Mouse (Mus musculus): ENCODE measurements around the gene Cyp3a13.
"Not testable (repeated sequence)": the region's sequence is repeated elsewhere in the genome, so short reads cannot be mapped to it uniquely, and the experiment has no call there.

The Cyp3a13 gene

DNA sequence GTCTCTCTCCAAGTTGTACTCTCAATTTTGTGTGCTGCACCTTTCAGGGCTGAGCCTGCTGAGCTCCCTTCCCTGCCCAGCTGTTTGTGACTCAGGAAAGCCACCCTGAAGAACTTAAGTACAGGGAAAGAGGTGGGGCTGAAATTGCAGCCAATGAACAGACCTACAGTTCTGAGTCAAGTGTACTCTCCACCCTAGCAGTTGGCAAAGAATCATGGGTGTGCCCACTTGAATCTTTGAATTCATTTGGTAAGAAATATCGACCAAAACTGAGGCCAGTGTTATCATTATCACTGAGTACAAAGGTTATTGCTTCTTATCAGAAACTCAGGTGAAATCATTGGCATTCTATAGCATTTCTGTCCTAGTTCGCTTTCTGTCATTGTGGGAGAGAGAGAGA, at the start of gene Cyp3a13:
TSS of gene Cyp3a13 (minus strand) at position 88 of the 400 bp plus-strand sequence.
- no peak for DNase-seq (ENCODE audit: low spot score)

DNA sequence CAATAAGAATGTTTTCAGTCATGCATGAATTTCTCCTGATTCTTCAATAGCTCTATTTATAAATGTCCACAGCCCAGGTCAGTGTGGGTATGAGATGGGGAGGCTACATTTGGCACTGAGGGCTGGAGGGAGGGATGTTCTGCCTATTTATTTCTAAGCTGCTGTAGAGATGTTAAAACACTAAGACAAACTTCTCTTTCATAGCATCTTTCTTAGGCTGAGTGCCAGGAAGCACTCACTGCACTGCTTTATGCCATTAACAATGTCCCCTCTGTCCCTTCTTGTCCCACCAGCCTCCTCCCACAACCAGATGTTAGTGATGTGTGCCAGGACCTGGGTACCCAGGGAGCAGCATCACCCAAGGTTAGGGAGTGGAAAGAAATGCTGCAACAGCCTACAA, 45.1 kb upstream of the Cyp3a13 start:
- DNase-seq (ENCODE audit: low spot score), result no peak

DNA sequence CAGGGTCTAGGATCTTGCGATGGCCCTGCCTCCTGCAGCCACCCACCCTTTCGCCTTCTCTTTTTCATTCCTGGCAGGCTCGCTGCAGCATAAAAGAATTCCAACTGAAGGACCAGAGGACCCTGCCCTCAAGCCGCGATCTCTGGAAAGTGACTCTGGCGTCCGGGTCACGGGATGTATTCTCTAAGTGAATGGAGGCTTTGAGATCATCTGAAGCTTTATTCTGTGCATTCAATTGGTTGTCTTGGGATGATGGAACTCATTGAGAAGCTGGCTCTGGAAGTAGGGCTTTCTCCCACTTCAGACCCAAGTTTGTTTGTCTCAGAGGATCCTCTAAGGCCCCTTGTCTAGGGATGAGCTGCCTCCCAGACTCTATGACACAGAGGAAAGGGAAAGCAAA, 41.5 kb upstream of the Cyp3a13 start, which contains the start of gene Gjc3:
TSS of gene Gjc3 (minus strand) at position 154 of the 400 bp plus-strand sequence.
- DNase-seq (ENCODE audit: low spot score), result no peak

DNA sequence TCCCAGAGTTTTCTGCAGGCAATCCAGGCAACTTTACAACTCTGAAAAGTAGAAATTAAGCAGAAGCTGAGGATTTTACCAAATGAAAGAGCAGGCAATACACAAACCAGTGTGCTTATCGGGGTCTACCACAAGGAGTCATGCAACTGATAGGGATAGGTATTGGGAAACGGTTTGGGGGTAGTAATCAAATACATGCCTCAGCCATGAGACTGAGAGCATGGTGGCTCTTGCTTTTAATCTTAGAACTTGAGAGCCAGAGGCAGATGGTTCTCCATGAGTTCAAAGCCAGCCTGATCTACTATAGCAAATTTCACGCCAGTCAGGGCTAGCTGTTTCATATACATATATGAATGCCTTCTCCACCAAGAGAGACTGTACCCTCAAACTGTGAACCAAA, 35.0 kb upstream of the Cyp3a13 start:
- no peak for DNase-seq (ENCODE audit: low spot score)

DNA sequence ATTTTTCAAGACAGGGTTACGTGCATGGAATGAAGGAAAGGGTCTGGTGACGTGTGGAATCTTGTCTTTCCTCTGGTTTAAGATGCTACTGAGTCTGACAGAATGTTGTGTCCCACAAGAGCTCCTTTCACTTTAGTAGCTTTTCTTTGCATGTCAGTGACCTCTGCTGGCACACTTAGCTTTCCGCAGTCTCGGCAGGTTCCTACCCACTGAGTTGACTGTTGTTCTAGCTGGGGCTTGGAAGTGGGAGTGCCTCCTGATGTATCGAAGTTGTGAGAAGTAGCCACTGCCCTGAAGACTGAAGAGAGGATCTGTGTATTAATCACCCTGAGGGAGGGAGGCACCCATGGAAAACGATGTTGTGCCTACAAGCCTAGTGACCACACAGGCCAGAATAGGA, 29.8 kb upstream of the Cyp3a13 start:
- no peak for DNase-seq (ENCODE audit: low spot score)

DNA sequence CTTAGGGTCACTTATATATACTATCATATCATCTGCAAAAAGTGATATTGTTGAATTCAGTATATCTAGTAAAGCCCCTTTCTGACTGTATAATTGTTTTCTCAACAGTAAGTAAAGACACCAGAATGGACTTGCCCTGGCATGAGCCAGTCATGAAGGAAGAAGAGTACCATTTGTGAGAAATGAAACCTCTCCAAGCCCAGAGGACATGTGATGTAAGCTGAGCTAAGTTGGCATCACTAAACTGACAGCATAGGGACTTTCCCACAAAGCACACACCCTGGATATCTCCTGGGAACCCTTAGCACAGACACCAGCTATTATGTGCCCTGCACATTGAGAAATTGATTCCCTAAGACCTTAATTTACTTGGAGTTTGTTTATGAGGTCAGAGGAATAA, 25.9 kb upstream of the Cyp3a13 start:
- no peak for DNase-seq (ENCODE audit: low spot score)

DNA sequence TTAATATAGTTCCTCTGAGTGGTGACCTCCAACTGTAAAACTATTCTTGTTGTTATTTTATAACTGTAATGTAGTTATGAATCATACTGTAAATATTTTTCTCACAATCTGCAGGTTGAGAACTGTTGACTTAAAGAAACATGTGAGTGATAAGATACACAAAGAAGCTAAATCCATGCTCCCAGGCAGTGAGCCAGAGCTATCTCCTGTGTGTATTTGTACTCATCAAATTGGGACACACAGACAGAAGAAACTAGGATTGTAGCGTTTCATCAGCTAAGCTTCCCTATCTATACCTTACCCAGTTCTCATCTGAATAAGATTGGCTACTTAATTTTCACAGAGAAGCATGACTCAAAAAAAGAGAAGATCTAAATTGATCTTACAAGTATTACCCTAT, 21.7 kb upstream of the Cyp3a13 start:
- DNase-seq (ENCODE audit: low spot score), result no peak

DNA sequence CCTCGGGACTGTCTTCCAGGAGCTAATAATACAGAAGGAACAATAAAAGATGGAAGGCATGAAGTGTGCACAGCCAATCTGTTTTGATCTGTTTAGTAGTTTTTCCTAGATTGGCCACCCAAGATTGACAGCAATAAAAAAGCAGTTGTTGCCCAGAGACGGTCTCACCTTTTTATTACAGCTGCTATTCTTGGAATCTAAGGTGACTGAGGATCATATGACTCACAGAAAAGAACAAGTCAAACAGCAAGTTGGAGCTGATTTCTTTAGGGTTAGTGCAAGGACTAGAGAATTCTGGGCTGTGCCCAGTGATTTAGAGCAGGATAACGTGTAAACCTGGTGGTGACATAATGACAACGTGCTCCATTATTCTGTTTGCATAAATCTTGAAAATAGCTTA, 19.5 kb upstream of the Cyp3a13 start:
- DNase-seq (ENCODE audit: low spot score), result no peak

DNA sequence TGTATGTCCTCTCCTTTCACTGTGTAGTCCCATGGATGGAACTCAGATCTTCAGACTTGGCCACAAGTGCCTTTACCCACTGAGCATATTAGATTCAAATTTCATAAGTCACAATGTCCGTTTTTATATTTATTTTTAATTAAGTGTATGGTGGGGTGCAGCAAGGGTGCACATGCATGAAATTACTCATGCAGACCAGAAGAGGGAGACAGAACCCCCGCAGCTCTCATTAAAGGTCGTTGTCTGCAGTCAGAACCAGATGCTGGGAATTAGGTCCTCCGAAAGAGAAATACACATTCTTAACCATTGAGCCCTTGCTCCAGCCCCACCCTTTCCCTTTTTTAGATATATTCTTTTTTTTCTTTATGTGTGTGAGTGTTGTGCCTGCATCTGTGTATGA, 15.8 kb upstream of the Cyp3a13 start:
- DNase-seq (ENCODE audit: low spot score), result no peak

DNA sequence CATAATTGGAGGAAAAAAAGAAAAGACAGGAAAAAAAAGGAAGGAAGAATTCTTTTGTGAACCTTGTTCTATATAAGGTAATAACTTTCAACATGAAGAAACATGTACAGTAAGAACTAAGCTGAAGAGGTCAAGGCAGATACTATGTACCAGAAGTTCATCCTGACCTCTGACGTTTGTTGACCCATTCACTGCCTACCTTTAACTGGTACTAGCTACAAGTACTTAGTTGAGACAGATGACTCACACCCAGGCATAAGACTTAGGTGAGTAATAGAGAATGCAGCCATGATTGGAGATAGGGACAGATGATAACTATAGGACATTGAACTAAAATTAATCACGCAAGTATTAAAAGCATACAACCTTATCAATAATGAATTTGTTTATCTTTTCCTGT, 15.1 kb upstream of the Cyp3a13 start:
- DNase-seq (ENCODE audit: low spot score), result no peak

DNA sequence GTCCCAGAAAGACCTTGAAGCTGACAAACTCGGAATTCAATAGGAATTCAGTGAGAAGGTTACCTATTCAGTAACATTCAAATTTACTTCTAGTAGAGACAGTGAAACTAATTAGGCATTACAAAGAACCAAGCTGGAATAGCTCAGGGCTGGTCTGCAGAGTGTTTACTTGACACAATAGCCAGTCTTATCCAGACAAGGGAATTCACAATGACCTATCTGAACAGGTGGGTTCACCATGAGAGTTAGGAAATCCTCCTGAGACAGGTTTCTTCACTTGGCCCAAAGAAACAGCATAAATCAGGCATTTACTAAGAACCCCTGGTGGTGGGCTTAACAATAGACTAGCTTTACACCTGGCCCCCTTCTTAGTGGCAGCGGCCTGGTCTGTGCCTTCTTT, 12.5 kb upstream of the Cyp3a13 start:
- DNase-seq (ENCODE audit: low spot score), result not testable (repeated sequence)

DNA sequence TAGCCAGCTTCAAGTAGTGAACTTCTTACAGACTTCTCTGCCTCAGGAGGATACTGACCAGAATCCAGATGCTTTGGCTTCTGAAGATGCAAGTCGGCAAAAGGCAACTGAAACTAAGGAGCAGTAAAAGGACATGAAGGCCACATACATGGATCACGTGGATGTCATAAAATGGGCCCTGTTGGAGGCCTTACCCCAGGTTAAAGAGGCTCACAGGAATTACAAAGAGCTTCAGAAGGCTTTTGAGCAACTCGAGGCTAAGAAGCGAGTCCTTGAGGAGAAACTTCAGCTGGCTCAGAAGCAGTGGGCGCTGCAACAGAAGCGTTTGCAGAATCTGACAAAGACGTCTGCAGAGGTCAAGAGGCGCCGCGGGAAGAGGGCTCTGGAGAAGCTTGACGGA, 7.0 kb upstream of the Cyp3a13 start:
- DNase-seq (ENCODE audit: low spot score), result no peak

DNA sequence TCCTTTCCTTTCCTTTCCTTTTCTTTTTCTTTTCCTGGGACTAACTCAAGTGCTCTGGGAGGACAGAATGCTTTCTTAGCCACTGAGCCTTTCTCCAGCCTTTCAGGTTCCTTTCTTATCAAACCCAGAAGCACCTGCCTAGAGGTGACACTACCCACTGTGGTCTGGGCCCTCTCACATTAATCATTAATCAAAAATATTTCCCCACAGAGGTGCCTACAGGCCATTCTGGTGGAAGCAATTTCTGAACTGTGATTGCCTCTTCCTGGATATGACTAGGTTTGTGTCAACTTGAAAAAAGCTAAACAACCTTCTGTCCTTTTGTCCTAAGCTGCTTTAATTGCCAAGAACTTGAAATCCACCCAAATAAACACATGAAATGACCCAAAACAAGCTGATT, 752 bp upstream of the Cyp3a13 start:
- no peak for DNase-seq (ENCODE audit: low spot score)

DNA sequence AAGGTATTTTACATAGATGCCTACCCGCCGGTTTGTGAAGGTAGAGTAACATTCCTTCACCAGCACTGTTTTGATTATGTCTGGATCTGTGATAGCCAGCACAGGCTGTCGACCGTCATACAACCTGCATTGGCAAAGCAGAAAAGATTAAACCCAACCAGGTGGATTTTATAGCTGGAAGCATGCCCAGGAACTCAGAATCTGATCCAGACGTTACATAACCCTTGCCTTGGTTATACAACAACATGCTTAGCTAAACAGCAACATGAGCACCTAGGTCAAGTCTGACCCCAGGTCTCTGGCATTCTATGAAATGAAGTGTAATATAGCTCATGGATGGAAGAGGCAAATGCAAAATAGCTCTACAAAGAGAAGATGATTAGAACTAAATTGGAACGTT, 5.9 kb downstream of the Cyp3a13 start:
- no peak for DNase-seq (ENCODE audit: low spot score)

DNA sequence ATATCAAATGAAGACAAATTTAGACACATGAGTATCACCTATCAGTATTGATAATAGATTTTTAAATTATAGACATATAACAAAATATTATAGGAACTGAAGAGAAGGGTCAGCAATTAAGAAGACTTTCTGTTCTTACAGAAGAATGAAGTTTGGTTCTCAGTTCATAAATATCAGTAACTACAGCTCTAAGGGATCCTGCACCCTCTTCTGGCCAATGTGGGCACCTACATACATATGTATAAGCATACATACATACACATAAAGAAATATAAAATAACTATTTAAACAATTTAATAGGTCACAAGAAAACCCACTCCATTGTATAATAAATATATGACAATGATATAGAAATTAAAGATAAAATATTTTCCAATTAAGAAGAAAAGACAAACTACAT, 6.9 kb downstream of the Cyp3a13 start:
- DNase-seq (ENCODE audit: low spot score), result no peak

DNA sequence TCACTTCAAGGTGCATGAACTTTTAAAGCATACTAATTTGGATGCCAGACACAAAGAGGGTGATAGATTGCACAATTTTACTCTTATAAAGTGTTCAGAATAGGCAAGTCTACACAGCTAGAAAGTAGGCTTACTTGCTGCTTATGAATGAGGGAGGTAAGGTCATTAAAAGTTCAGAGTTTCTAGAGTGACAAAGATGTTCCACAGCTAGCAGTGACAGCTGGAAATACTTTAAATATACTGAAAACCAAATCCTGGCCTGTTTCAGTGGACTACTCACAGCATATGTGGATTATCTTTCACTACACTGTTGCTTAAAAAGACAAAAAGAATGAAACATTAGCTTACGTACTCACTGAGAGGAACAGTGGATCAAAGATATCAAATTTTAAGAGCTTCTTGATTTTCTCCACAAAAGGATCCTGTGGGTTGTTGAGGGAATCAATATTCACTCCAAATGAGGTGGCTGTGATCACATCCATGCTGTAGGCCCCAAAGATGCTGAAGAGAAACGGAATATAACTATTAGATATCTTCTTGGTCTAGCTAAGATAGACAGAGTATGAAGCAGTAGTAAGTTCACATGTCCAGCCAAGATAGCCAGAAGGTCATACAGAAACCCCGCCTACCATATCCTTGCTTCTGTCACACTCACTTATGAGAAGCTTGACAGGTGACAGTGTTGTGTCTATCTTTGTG, 11.7 kb downstream of the Cyp3a13 start:
- DNase-seq (ENCODE audit: low spot score), result no peak

DNA sequence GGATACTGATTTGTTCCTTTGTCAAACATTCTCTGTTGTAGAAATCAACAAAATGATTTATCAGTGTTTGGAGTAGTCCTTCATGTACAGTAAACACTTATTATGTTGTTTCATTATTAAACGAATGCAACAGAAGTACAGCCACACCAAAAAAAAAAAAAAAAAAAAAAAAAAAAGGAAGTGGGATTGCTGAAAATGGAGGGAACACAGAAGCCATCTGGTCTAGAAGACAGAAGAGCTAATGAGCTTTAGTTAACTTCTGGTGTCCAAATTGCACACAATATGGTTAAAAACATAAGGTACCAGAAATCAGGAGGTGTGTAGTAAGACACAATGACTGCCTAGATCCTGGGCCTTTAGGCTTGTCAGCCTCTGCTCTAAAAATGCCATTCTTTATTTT, 23.6 kb downstream of the Cyp3a13 start:
- DNase-seq (ENCODE audit: low spot score), result no peak

DNA sequence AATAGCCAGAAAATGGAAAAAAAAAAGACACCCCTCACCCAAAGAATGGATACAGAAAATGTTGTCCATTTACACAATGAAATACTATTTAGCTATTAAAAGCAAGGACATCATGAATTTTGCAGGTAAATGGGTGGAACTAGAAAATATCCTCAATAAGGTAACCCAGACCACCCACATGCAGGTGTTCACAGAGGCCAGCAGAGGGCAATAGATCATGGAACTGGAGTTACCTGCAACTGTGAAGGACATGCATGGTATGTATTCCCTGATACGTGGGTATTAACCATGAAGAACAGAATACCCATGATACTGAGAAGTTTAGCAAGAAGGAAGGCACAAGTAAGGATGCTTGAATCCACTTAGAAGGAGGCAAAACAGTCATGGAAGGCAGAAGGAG, 28.5 kb downstream of the Cyp3a13 start:
- DNase-seq (ENCODE audit: low spot score), result no peak

DNA sequence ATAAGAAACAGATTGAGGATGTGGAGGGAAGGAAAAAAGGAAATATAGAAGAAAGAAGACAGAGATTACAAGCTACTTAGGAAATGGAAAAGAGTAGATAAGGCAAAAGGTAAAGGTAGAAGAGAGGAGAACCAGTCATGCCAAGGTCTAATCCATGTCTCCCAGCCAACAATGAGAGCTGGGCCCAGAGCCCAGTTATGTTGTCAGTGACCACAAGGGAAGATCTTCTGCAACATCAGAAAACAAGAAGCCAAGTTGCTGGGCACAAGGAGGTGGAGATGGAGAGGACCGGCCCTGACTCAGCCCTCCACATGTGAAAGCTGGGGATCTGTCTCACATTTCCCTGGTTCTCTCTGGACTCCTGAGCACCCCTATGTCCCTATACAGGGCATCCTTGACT, 33.8 kb downstream of the Cyp3a13 start:
- no peak for DNase-seq (ENCODE audit: low spot score)

DNA sequence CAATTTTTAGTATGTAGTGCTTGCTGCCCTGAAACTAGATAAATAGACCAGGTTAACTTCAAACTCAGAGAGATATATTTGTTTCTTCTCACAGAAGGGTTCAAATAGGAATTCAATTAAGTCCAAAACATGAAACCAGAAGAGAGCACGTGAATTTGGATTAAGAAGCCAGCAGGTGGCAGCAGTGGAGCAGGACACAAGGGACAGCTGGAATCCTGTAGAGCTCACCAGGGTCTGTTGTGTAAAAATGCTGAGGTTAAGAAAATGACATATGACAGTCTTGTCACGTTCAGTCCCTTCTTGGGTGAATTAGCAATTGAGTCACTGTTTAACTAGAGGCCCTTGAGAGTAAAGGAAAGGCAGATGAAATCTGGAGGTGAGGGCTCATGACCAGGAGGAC, 35.5 kb downstream of the Cyp3a13 start:
- no peak for DNase-seq (ENCODE audit: low spot score)

DNA sequence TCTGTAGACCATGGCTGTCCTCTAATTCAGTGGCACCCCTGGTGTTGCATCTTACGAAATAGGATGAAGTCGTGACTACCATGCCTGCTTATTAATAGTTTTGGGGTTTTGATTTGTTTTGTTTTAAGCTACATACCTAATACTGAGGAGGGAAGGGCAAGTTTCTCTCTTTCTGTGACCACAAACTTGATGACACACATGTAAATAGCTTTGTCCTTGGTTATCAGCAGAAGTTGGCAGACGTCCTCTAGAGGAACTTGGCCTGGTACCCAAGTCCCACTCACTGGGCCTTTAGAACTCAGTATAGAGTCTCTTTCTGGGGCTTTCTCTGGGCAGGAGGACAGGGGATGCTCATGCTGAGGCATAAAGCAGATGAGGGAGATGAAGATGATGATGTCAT, 38.1 kb downstream of the Cyp3a13 start:
- DNase-seq (ENCODE audit: low spot score), result no peak

DNA sequence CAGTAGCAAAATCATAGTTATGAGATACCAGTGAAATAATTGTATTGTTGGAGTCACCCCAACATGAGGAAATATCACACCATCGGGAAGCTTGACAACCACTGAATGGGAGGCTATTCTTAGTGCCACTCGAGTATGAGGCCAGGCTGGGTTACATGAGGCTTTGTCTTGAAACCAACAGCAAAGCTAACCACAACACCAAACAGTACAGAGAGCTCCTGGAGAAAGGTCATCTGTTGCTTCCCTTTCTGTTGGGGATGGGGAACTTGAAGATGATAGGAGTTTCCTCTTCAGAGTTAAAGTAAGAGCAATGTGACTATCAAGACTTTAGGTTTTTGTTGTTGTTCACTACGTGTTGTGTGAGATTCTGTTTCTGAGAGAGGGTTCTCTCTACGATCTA, 38.5 kb downstream of the Cyp3a13 start:
- no peak for DNase-seq (ENCODE audit: low spot score)

DNA sequence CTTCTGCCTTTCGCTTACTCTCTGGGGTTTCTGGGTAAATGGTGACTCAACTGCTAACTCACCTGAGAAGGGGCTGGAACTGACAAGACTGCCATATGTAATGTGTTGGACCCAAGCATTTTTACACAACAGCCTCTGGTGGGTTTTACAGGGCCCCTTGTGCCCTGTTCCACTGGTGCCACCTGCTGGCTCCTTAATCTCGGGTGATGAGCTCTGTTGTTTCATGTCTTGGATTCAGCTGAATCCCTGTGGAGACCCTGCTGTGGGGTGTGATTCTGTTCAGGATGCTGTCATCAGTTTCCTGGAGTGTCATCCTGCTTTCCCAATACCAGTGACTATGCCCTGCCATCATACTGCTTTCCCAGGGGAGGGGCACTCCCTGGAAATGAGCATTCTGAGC, 43.6 kb downstream of the Cyp3a13 start:
- no peak for DNase-seq (ENCODE audit: low spot score)

DNA sequence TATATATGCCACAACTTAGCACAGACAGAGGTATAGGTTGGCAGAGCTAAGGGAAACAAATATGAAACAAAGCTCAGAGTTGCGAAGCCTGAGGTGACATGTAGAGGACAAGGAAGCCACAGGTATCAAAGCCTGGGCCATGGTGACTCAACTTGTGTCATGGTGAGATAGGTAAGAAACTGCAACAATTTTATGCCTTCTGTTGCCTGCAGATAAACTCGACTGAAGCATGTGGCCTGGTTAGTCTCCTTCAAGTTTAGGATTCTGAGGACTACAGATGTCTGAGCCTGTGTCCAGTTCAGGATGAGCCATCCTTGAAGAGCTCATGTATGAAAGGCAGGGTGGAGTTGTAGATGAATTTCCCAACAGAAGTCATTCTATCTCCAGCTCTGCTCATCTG, 46.4 kb downstream of the Cyp3a13 start:
- no peak for DNase-seq (ENCODE audit: low spot score)

DNA sequence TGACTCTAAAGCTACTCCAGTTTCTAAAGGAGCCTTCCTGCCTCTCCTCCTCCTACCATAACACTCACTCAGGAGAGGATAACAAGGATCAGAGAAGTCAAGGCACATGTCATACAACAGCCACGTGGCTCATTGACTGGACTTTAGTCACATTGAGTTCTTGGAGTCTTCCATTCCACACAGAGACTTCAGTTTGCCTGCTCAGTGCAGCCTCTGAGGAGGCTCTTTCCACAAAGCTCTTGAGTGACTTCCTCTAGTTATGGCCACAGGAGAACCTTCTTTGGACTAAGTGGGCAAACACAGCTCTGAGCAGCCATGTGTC, 49.1 kb downstream of the Cyp3a13 start:
- not testable (repeated sequence) for DNase-seq (ENCODE audit: low spot score)

All from ovary, adult 18-20 months (tissue).